Mouse (Mus musculus): ENCODE results near the gene Sycn. TPM values are rescaled to one million over a fixed set of nuclear protein-coding genes. Genes with fewer than 3 reads are reported as not detected.
"Not testable (repeated sequence)": the region's sequence is repeated elsewhere in the genome, so short reads cannot be mapped to it uniquely, and the experiment has no call there.

The Sycn gene
- polyA plus RNA-seq, 1 experiment from 2014 or later, result not detected

DNA sequence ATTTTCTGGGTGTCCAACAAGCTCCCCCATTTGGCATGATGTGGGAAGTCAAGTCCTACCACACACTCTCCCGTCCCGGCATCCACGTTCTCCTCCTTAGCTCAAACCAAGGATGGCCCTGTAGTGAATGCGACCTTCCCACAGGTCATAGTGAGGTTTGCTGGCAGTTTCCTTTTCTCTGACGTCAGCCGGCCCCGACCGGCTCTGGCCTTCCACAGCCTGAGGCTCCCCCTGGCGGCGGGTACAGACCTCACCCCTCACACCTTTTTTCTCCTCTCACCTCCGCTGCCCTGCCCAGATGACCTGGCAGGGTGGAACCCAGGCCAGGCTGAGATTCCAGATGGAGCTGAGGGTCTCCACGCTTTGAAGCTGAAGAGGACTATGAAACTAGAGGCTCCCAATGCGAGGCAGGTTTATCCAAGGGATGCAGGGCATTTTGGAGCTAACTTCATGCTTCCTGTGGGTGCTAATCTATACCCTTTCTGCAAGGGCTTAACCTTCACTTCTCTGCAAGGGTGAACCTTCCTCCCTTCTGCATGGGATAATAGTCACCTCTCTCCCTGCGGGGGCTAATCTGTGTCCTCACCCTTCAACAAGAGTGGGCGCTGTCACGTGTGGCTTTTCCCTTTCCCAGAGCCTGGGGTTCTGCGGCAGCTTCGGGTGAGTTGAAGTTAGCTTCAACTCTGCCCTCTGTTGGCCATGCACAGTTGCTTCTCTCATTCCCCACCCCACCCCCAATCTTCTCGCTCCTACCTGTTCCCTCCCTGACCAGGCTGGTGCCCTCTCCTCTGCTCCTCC lies 12.6 kb upstream of the Sycn start:
- Histone ChIP-seq H3K27ac (ENCODE audit: low read length) (no peak overlapping the region), H3K36me3 (ENCODE audit: control insufficient read depth, insufficient read depth, low read length) (no peaks in the 10 kb centered on the region), H3K4me3 (ENCODE audit: low read depth, low read length) (no peak overlapping the region), H3K9ac (ENCODE audit: low read depth, low read length) (no peak overlapping the region), H3K4me1 (ENCODE audit: control insufficient read depth, insufficient read depth, low read length) (no peaks in the 10 kb centered on the region), H3K27me3 (ENCODE audit: control insufficient read depth, insufficient read depth, low read depth, low read length) (no peaks in the 10 kb centered on the region), H3K9me3 (replicated peaks; ENCODE audit: control insufficient read depth, low read length, poor library complexity, severe bottlenecking) (no peaks in the 10 kb centered on the region), H3K4me2 (ENCODE audit: low read length) (no peak overlapping the region)
- WGBS, result 9% methylated on average over 19 of the region's 19 CpGs
- no peak for ATAC-seq

DNA sequence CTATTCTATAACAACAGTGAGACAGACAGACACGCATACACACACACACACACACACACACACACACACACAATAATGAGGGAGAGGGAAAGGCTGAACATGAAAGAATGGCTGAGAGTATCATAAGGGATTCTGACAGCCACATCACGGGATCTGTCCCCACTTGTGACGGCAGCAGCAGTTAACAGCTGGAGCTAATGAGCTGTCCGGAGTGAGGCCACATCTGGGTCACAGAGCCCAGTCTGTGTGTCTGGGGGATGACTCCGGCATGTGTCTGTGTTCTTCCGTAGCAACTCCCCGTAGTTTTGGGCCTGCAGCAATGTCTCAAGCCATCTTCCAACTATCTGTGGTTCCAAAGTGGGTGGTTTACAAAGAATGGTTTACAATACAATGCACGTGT lies 8.7 kb upstream of the Sycn start:
- Histone ChIP-seq H3K4me1 (ENCODE audit: control insufficient read depth, insufficient read depth, low read length) (no peaks in the 10 kb centered on the region), H3K4me2 (ENCODE audit: low read length) (no peak overlapping the region), H3K27ac (ENCODE audit: low read length) (no peak overlapping the region), H3K4me3 (ENCODE audit: low read depth, low read length) (no peak overlapping the region), H3K27me3 (ENCODE audit: control insufficient read depth, insufficient read depth, low read depth, low read length) (no peaks in the 10 kb centered on the region), H3K9ac (ENCODE audit: low read depth, low read length) (no peak overlapping the region), H3K9me3 (replicated peaks; ENCODE audit: control insufficient read depth, low read length, poor library complexity, severe bottlenecking) (no peaks in the 10 kb centered on the region), H3K36me3 (ENCODE audit: control insufficient read depth, insufficient read depth, low read length) (no peaks in the 10 kb centered on the region)
- 75% methylated on average over 8 of the region's 8 CpGs for WGBS
- ATAC-seq, result no peak

DNA sequence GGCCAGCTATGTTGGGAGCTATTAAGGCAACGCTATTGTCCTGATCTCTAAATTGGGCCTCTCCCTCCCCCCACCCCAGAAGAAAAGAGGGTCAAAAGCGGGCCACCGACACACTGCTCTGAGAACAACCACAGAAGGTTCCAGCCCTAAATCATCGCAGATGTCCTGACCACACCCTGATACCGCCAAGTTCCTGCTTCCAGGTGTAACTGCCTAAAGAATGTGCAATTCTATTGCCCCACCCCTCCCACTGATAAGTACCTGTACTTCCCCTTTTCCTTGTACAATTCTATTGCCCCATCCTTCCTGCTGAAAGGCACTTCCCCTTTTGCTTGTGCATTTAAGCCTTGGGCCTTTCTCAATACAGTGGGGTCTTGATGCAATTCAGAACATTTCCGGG lies 1.8 kb upstream of the Sycn start:
- WGBS, result 89% methylated on average over 6 of the region's 6 CpGs

DNA sequence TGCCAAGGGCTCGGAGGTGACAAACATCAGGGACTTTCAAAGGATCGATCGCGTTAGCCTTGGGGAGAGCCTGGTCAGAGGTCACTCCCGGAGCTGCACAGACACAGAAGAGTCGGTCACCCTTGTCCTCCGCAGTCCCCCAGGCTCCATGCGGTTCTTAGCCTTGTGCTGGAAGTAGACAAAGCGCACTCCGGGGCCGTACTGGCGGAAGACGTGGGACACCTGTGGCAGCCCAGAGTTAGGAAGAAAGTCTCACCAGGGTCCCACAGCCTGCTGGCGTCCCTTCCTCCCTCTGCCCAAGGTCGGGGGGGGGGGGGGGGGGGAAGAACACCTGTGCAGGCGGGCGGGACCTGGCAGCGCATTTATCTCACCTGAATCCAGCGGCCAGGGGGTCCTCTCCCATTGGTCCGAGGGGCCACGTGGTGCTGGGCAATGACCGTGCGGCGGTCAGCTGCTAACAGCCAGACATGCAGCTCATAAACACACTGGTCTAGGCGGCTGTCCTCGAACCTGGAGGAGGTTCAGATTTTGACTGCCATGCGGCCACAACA lies 3.4 kb downstream of the Sycn start:
- no peaks in the 10 kb centered on the region for H3K36me3 ChIP-seq (ENCODE audit: control insufficient read depth, insufficient read depth, low read length)
- peak overlapping the region; percentile 43 for H3K9ac ChIP-seq (ENCODE audit: low read depth, low read length)
- WGBS, result 3% methylated on average over 23 of the region's 27 CpGs
- H3K27me3 ChIP-seq (ENCODE audit: control insufficient read depth, insufficient read depth, low read depth, low read length), result peaks cover 24% of the 10 kb centered on the region
- H3K4me3 ChIP-seq (ENCODE audit: low read depth, low read length), result peak overlapping the region; percentile 30
- ATAC-seq, result peak; percentile 56
- no peaks in the 10 kb centered on the region for H3K9me3 ChIP-seq (replicated peaks; ENCODE audit: control insufficient read depth, low read length, poor library complexity, severe bottlenecking)
- peaks cover 15% of the 10 kb centered on the region; the same call in 1 of the 2 replicates for H3K4me1 ChIP-seq (ENCODE audit: control insufficient read depth, insufficient read depth, low read length)
- peak overlapping the region; percentile 54 for H3K4me2 ChIP-seq (ENCODE audit: low read length)
- H3K27ac ChIP-seq (ENCODE audit: low read length), result no peak overlapping the region

More for the DNA sequence above, 1.8 kb upstream of the Sycn start:
- not testable (repeated sequence) for H3K27me3 ChIP-seq (ENCODE audit: control insufficient read depth, insufficient read depth, low read depth, low read length); H3K4me1 ChIP-seq (ENCODE audit: control insufficient read depth, insufficient read depth, low read length); H3K36me3 ChIP-seq (ENCODE audit: control insufficient read depth, insufficient read depth, low read length); ATAC-seq; H3K9me3 ChIP-seq (replicated peaks; ENCODE audit: control insufficient read depth, low read length, poor library complexity, severe bottlenecking); H3K4me3 ChIP-seq (ENCODE audit: low read depth, low read length); H3K4me2 ChIP-seq (ENCODE audit: low read length); H3K9ac ChIP-seq (ENCODE audit: low read depth, low read length); H3K27ac ChIP-seq (ENCODE audit: low read length)

DNA sequence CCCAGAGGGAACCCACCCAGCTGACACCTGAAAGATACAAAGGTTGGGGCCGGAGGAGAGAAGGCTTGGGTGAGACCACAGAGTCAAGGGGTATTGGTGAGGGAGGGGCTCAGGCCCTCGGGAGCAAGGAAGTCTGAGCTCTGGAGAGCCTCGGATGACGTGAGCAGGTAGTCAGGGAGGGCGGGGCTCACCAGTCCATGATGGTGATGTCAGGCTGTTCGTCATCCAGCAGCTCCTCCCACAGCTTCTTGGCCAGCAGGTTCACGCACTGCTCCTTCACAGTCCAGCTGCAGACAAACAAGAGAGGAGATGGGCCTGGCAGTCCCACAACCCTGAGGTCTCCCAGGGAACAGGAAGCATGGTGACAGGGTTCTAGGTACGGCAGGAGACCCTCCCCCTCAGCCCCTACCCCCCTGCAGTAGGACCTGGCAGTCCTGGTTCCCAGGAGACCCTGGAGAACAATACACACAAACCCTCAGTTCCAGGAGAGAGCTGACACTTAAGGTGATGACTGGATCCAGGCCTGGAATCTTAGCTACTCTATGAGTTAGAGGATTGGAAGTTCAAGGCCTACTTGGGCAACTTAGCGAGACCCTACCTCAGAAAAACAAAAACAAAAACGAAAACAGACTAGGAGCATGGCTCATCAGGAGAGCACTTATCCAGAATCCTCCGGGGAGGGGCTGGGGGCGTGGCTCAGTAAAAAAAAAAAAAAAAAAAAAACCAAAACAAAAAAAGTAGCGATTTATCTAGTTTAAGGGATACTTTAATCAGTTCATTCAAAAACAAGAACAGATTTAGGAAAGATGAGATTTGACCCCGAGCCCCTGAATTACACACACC lies 4.6 kb downstream of the Sycn start:
- 26% methylated on average over 14 of the region's 14 CpGs for WGBS
- H3K27me3 ChIP-seq (ENCODE audit: control insufficient read depth, insufficient read depth, low read depth, low read length), result peaks cover 24% of the 10 kb centered on the region
- ATAC-seq, result peak; percentile 52; the same call in 1 of the 2 replicates
- H3K9ac ChIP-seq (ENCODE audit: low read depth, low read length), result no peak overlapping the region
- H3K36me3 ChIP-seq (ENCODE audit: control insufficient read depth, insufficient read depth, low read length), result no peaks in the 10 kb centered on the region
- no peaks in the 10 kb centered on the region for H3K9me3 ChIP-seq (replicated peaks; ENCODE audit: control insufficient read depth, low read length, poor library complexity, severe bottlenecking)
- H3K4me3 ChIP-seq (ENCODE audit: low read depth, low read length), result no peak overlapping the region
- H3K4me1 ChIP-seq (ENCODE audit: control insufficient read depth, insufficient read depth, low read length), result peaks cover 15% of the 10 kb centered on the region; the same call in 1 of the 2 replicates
- H3K4me2 ChIP-seq (ENCODE audit: low read length), result no peak overlapping the region
- H3K27ac ChIP-seq (ENCODE audit: low read length), result no peak overlapping the region

DNA sequence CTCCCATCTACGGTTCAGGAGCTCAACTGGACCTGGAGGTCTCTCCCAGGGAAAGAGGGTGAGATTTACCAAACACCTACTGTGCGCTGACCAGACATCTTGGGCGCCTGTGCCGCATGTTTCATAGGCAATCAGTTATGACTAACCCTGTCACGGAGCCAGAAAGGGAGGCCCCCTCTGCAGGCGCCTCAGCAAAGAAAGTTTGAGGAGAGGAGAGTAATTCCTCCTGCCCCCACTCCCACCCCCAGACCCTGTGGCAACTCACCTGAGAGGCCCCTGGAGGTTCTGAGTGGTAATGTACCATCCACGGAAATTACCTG lies 5.2 kb downstream of the Sycn start:
- H3K4me1 ChIP-seq (ENCODE audit: control insufficient read depth, insufficient read depth, low read length), result peaks cover 15% of the 10 kb centered on the region; the same call in 1 of the 2 replicates
- WGBS, result 40% methylated on average over 7 of the region's 7 CpGs
- no peak overlapping the region for H3K4me2 ChIP-seq (ENCODE audit: low read length)
- no peaks in the 10 kb centered on the region for H3K36me3 ChIP-seq (ENCODE audit: control insufficient read depth, insufficient read depth, low read length)
- no peak overlapping the region for H3K4me3 ChIP-seq (ENCODE audit: low read depth, low read length)
- no peak for ATAC-seq
- H3K9me3 ChIP-seq (replicated peaks; ENCODE audit: control insufficient read depth, low read length, poor library complexity, severe bottlenecking), result no peaks in the 10 kb centered on the region
- no peak overlapping the region for H3K27ac ChIP-seq (ENCODE audit: low read length)
- H3K9ac ChIP-seq (ENCODE audit: low read depth, low read length), result no peak overlapping the region
- H3K27me3 ChIP-seq (ENCODE audit: control insufficient read depth, insufficient read depth, low read depth, low read length), result peaks cover 24% of the 10 kb centered on the region

DNA sequence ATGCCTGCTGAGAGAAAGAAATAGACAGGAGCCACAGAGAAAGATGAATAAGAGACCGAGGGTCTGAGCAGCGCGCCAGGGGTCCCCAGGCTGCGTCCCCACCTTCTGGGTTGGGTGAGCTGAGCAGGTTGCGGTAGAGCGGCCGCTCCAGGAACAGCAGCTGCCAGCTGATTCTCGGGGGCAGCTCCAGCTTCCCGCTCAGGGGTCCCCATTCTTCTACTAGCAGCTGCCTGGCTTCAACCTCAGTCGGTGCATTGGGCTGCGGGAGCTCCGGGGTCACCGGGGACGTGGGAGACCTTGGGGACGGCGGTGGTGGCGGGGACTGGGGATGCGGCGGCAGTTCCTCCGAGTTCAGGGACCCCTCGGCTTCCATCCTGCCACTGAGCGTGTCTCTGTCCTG lies 6.0 kb downstream of the Sycn start:
- H3K4me3 ChIP-seq (ENCODE audit: low read depth, low read length), result peak overlapping the region; percentile 37
- peaks cover 15% of the 10 kb centered on the region; the same call in 1 of the 2 replicates for H3K4me1 ChIP-seq (ENCODE audit: control insufficient read depth, insufficient read depth, low read length)
- H3K27me3 ChIP-seq (ENCODE audit: control insufficient read depth, insufficient read depth, low read depth, low read length), result peaks cover 24% of the 10 kb centered on the region
- no peak overlapping the region for H3K27ac ChIP-seq (ENCODE audit: low read length)
- H3K4me2 ChIP-seq (ENCODE audit: low read length), result peak overlapping the region; percentile 73
- H3K9ac ChIP-seq (ENCODE audit: low read depth, low read length), result peak overlapping the region; percentile 60; the same call in 1 of the 2 replicates
- 0% methylated on average over 22 of the region's 22 CpGs for WGBS
- no peak for ATAC-seq
- H3K9me3 ChIP-seq (replicated peaks; ENCODE audit: control insufficient read depth, low read length, poor library complexity, severe bottlenecking), result no peaks in the 10 kb centered on the region
- H3K36me3 ChIP-seq (ENCODE audit: control insufficient read depth, insufficient read depth, low read length), result no peaks in the 10 kb centered on the region

DNA sequence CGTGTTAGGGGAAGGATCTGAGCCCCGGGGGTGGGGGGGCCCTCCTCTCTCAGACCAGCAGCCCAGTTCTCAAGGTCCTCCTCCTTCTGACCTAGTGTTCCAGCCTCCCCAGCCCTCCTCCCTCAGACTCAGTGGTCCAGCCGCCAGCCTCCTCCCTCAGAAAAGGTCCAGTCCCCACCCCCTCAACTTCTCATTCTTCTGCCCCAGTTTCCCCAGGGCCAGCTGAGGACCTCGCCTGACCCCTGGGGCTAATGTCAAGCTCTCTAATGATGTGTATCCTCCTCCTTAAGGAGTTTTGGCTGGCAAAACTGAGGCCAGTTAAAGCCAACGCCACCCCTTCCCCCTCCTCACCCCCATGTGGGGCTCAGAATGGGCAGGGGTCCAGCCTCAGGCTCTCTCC lies 6.5 kb downstream of the Sycn start, which contains the start of gene Nccrp1:
TSS of gene Nccrp1 (minus strand) at position 101 of the 400 bp plus-strand sequence.
- Histone ChIP-seq H3K4me3 (ENCODE audit: low read depth, low read length) (peak within 1 kb of the TSS; percentile 37), H3K9me3 (replicated peaks; ENCODE audit: control insufficient read depth, low read length, poor library complexity, severe bottlenecking) (no peaks in the 10 kb centered on the region), H3K4me2 (ENCODE audit: low read length) (peak within 1 kb of the TSS; percentile 73), H3K27ac (ENCODE audit: low read length) (no peak within 1 kb of the TSS), H3K36me3 (ENCODE audit: control insufficient read depth, insufficient read depth, low read length) (no peaks in the 10 kb centered on the region), H3K4me1 (ENCODE audit: control insufficient read depth, insufficient read depth, low read length) (peaks cover 15% of the 10 kb centered on the region; the same call in 1 of the 2 replicates), H3K9ac (ENCODE audit: low read depth, low read length) (peak within 1 kb of the TSS; percentile 60; the same call in 1 of the 2 replicates), H3K27me3 (ENCODE audit: control insufficient read depth, insufficient read depth, low read depth, low read length) (peaks cover 24% of the 10 kb centered on the region)
- no peak for ATAC-seq
- WGBS, result 1% methylated on average over 5 of the region's 5 CpGs
